Comparison of ENCODE assay signal across 22 mouse cellular contexts in the genomic region with DNA sequence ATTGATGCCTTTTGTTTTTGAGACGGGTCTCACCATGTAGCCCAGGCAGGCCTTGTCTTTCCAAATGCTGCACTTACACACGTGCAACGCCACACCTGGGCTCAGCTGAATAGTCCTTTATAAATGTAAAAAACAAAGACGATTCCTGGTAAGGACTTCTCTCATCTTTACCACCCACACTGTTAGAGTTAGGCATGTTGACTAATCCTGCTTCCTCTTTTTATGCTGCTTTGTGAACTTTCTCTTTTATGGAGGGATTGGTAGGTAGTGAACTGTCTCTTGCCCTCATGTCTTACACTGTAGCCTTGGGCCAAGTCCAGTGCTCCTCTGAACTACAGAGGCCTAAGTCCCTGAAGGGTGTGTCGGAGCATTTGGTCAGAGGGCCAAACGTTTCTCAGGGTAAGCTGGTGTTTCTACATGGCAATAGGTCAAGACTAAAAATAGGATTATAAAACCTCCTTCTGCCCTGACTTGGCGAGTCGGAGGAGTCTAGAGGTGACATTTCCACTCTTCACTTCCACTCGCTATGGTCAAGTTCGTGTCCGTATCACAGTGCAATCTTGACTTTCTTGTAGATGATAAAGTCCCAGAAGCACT.
DNase-seq lines count a peak whose midpoint lies in the region; TF ChIP-seq lines count a peak whose summit lies in the region.
"Had no signal": no experiment of that assay in that cellular context is flagged by ENCODE, and none has a peak within 500 bp of the region (broad histone marks: within the 10 kb centered on the region; RNA-seq: fewer than 3 reads in every experiment).

No protein-coding gene starts in this region.

- intact Hi-C loops in gastrocnemius, postnatal 36 days (cut with DNase I): no loop called here
- intact Hi-C loops in gastrocnemius, postnatal 14 days (cut with DNase I; ENCODE audit: low total_unique reads): no loop called here
- intact Hi-C loops in left cerebral cortex, postnatal 10 days (cut with DNase I): no loop called here

- H3K36me3 ChIP-seq in small intestine, adult 2 months (ENCODE audit: control insufficient read depth, insufficient read depth, low read length): no peaks in the 10 kb centered on the region
- H3K36me3 ChIP-seq: forebrain, embryonic 10.5 days; lung, embryonic 15.5 days had no signal

- WGBS in small intestine, adult 2 months: 70% methylated on average over 11 of the region's 11 CpGs
- WGBS in cerebellum, adult 2 months: 66% methylated on average over 11 of the region's 11 CpGs

- H3K27me3 ChIP-seq in small intestine, adult 2 months (ENCODE audit: control insufficient read depth, insufficient read depth, low read length): no peaks in the 10 kb centered on the region
- H3K27me3 ChIP-seq in cerebellum, adult 2 months (ENCODE audit: control insufficient read depth, insufficient read depth, low read length): no peaks in the 10 kb centered on the region
- H3K27me3 ChIP-seq: embryonic facial prominence, embryonic 13.5 days; forebrain, embryonic 15.5 days; heart, embryonic 12.5 days; hindbrain, embryonic 13.5 days; limb, embryonic 13.5 days; lung, embryonic 15.5 days; neural tube, embryonic 12.5 days had no signal

- peak overlapping the region; percentile 23; the same call in 1 of the 2 replicates for H3K27ac ChIP-seq in layer of hippocampus, adult 2 months
- peak overlapping the region; percentile 45 for H3K27ac ChIP-seq in small intestine, adult 2 months (ENCODE audit: insufficient read depth, low read depth, low read length)
- no peak overlapping the region for H3K27ac ChIP-seq in cerebellum, adult 2 months (ENCODE audit: insufficient read depth, low read length)
- H3K27ac ChIP-seq: embryonic facial prominence, embryonic 13.5 days; forebrain, embryonic 10.5 days; forebrain, embryonic 15.5 days; hindbrain, embryonic 13.5 days; left cerebral cortex, adult 2 months; limb, embryonic 13.5 days; lung, embryonic 15.5 days; neural tube, embryonic 12.5 days had no signal

- DNase-seq in gastrocnemius, adult 18-20 months (ENCODE audit: low spot score): peak; percentile 62
- DNase-seq in gastrocnemius, postnatal 36 days: no peak
- DNase-seq in layer of hippocampus, adult 2 months (ENCODE audit: low spot score in 2 of 2): no peak
- no peak for DNase-seq in layer of hippocampus, adult 9-10 months (ENCODE audit: low spot score)
- DNase-seq in gastrocnemius, postnatal 14 days: peak; percentile 38
- no peak for DNase-seq in cerebellum, adult 2 months
- DNase-seq in left cerebral cortex, postnatal 10 days (ENCODE audit: extremely low spot score in 1 of 2, low spot score in 2 of 2): no peak
- DNase-seq: cerebellum, adult 11 months; kidney, adult 11 months; layer of hippocampus, adult 9-11 months; right cerebral cortex, adult 18-20 months had no signal

- TF ChIP-seq POLR2A in small intestine, adult 2 months (IDR thresholded peaks at IDR 0.05; ENCODE audit: low read depth, low read length): no peak
- no peak for TF ChIP-seq POLR2A in cerebellum, adult 2 months (IDR thresholded peaks at IDR 0.05; ENCODE audit: borderline replicate concordance, insufficient read depth, low read length)

- no peak overlapping the region for H3K4me3 ChIP-seq in layer of hippocampus, adult 2 months
- no peak overlapping the region for H3K4me3 ChIP-seq in small intestine, adult 2 months (ENCODE audit: low read depth, low read length)
- H3K4me3 ChIP-seq in cerebellum, adult 2 months (replicated peaks; ENCODE audit: insufficient read depth, low read depth, low read length): no peak overlapping the region
- H3K4me3 ChIP-seq: embryonic facial prominence, embryonic 13.5 days; forebrain, embryonic 10.5 days; forebrain, embryonic 15.5 days; heart, embryonic 12.5 days; hindbrain, embryonic 13.5 days; left cerebral cortex, adult 2 months; limb, embryonic 13.5 days; lung, embryonic 15.5 days; myocyte; neural tube, embryonic 12.5 days had no signal

- H3K4me1 ChIP-seq in small intestine, adult 2 months (ENCODE audit: control insufficient read depth, insufficient read depth, insufficient read length, low read length): no peaks in the 10 kb centered on the region; the same call in 1 of the 2 replicates
- peaks cover 8% of the 10 kb centered on the region for H3K4me1 ChIP-seq in cerebellum, adult 2 months (ENCODE audit: control insufficient read depth, insufficient read depth, low read length)
- H3K4me1 ChIP-seq: embryonic facial prominence, embryonic 13.5 days; forebrain, embryonic 15.5 days; limb, embryonic 13.5 days had no signal

- TF ChIP-seq CTCF in layer of hippocampus, adult 2 months (conservative IDR thresholded peaks at IDR 0.05): no peak
- TF ChIP-seq CTCF in small intestine, adult 2 months (IDR thresholded peaks at IDR 0.05; ENCODE audit: extremely low read depth, insufficient read length, insufficient replicate concordance, low read depth, low read length): no peak
- no peak for TF ChIP-seq CTCF in cerebellum, adult 2 months (IDR thresholded peaks at IDR 0.05; ENCODE audit: borderline replicate concordance, insufficient read depth, low read depth, low read length)

Comparison
In these comparisons a context has a peak if more than half of its experiments do, and no peak if none do; other contexts are left out.
1. DNase-seq: peak in gastrocnemius, adult 18-20 months (single experiment) and gastrocnemius, postnatal 14 days (single experiment); none in gastrocnemius, postnatal 36 days (0 of 2), layer of hippocampus, adult 2 months (0 of 2), layer of hippocampus, adult 9-10 months (single experiment), cerebellum, adult 2 months (0 of 2) and left cerebral cortex, postnatal 10 days (0 of 2).